Mouse (Mus musculus): ENCODE data around the gene Cyfip1. TPM values are rescaled to one million over a fixed set of nuclear protein-coding genes. Genes with fewer than 3 reads are reported as not detected.

The Cyfip1 gene
- total RNA-seq, 2 experiments from 2014 or later, result 29.6 to 35.5 TPM

DNA sequence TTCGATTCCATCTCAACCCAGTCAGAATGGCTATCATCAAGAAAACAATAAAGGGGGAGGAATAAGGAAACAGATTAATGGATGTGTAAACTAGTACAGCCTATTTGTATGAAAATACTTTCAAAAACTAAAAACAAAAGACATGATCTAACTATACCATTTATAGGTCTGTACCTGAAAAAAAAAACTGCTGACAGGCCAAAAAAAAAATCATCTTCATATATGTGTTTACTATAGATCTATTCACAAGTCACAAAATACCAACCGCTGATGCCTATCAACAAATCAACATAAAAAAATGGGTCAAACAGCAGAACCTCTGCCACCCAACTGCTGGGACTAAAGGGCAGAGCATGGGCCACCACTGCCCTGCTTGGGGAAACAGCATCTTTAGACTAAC, 114.5 kb downstream of the Cyfip1 start:
- no peak for DNase-seq

DNA sequence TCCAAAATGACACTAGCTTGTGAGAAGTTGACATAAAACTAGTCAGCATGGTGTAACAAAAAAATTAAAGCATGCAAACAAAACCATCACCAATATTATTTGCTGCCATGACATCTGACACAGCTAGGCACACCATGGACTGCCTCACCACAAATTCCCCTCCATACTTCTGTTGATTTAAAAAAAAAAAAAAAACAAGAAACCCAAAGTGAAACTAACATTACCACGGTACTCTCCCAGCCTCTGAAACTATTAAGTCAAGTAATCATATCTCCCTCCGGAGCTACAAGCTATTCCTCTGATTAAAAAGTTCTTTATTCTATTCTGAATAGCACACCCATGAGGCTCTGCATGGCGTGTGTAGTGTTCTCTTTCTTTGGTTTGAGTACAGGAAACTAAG, 115.6 kb downstream of the Cyfip1 start:
- DNase-seq, result no peak

DNA sequence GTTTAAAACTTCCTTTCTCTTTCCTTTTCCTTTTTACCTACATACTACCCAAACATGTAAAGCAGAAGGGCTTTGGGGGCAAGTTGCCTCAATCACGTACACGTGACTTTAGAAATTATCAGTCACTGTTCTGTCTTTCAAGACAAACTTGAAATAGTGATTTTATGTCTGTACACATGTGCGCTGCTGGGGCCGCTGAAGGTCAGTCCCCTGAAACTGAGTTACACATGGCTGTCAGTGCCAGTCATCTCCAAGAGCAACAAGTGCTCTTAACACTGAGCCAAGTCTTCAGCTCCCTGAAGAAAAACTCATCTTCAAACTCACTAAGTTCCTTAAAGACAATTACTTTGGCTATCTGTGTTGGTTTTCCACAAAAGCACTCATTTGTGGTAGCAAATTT, 116.4 kb downstream of the Cyfip1 start:
- no peak for DNase-seq

DNA sequence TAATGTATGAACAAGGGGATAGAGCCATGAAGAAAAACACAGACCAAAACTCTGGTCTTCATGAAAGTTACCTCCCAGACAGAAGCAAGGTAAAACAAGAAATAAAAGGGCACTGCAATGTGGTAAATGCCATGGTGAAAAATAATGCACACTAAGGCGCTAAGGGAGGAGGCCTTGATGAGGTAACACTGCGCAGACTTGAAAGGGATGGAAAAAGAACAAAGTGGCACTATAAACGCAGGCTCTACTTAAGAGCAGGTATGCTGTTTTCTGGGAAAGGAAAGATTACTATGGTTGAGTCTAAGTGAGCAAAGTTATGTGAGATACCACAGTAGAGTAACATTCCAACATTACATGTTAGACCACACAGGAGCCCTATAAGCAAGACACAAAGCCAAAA, 118.3 kb downstream of the Cyfip1 start:
- DNase-seq, result no peak

DNA sequence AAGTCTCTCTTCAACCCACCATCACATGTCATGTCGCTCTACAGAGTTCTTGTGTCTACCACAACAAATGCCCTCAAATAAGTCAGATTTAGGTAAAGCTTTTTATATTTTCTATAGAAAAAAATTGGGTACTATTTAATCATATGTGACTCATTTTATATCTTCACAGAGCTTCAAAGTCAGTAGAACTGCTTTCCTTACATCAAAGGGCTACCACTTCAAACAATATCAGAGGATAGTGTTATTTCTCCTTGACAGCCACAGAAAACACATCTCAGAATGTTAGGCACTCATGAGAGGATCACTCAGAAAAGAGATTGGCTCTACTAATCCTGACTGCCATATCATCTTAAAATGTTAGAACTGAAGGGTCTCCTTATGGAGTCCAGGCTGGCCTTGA, 119.0 kb downstream of the Cyfip1 start:
- no peak for DNase-seq

DNA sequence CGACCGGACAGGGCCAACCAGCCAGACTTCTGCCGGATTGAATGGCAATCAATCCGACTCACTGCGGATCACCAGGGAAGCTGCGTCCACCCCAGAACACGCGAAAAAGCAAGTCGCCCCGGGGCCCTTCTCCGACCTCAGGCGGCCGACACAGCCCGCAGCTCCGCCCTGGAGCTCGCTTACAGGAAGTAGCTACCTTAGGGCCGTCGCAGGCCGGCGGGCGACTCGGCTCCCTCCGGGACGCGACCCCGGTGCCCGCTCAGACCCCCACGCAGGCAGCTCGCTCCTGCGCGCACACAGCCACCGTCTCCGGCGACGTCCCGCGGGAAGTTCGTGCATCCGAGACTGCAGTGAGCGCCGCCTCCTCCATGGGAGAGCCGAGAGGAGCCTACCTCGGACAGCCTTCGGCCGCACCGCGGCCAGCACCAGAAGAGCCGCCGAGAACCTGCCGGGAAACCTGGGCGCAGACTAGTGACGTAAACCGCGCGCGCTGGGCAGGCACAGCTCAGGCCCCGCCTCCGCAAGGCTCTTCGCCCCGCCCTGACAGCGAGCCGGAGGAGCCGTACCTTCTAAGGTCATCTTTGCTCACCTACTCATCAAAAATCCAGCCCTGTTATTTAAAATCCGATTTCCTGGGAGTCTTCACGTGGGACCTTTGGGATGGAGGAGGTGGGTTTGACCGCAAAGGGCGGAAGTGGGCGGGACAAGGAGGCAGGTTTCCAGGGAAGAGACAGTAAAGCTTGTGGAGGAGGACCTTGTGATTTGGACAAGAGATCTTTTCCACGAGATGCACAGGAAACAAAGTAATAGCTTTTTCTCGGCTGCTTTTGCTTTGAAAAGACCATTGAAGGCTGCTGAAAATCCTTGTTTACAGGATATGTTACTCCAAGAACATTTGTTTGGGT, 120.7 kb downstream of the Cyfip1 start, which contains the start of gene Nipa2:
Nipa2 (minus strand) TSS at position 473 of the 905 bp plus-strand sequence.
- DNase-seq, result peak; percentile 93 to 95

DNA sequence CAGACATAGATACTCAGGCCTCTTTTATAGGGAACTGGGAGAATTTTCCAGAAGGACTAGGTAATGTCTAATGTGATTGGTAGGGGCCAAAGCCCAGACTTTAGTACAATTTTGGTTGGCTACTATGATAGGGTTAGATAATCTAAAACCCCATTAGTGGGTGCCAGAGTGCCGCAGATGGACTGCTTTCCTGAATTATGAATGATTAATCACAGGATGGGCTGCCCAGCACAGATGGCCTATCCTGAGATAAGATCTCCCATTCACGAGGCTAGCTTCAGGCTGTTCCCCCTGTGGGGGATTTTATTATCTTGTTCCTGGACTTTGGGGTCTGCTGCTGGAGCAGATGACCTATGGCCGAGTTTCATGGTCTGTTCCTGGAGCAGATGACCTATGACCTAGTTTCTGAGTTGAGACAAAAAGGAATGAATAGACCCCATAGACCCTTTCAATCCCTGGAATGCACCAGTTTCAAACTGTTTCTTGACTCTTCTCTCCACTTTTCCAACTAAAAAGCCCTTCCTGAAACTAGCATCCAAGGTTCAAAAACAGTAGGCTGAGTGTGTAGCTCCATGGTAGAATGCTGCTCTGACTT, 125.4 kb downstream of the Cyfip1 start:
- no peak for DNase-seq

DNA sequence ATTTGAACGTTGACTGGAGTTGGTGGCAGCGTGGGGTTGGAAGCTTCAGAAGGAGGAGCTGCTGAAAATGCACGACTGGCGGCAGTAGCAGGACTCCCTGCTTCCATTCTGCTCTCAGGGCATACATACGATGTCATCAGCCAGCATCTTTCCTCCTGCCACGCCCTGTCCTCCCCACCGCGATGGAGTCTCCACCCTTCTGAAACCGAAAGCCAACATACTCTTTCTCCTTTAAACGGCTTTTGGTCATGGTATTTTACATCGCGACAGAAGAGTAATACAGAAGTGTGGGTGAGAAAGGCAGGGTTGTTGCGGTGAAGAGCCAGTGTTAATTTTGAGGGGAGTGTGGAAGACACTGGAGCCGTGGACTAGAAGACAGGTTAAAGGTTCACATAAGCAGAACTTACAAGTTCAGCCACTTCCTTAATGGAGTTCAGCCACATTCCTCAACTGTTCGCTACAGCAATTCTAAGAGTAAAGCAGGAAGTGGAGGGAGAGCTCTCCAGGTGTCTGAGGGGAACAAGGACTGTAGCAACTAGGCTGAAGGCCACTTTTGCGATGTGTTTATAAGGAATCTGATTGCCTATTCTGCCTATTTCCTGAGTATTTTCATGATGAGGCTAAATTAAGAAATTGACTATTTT, 126.8 kb downstream of the Cyfip1 start:
- DNase-seq, result peak; percentile 31 to 32

DNA sequence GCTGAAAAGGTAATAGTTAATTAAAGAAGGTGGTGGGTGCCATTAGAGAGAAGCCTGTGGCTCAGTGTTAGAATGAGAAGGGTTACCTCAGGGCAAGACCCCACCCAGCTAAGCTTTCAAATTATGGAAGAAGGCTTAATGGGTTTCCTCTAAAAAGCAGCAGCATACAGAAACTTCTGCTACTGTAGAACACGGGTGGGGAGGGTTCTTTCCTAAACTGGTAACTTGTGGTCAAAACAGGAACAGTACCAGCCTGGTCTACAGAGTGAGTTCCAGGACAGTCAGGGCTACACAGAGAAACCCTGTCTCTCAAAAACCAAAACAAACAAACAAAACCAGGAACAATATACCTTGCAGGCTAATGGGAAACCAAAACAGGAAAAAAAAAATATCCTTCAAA, 127.9 kb downstream of the Cyfip1 start:
- peak in 1 of 2 experiments; percentile 35 for DNase-seq

DNA sequence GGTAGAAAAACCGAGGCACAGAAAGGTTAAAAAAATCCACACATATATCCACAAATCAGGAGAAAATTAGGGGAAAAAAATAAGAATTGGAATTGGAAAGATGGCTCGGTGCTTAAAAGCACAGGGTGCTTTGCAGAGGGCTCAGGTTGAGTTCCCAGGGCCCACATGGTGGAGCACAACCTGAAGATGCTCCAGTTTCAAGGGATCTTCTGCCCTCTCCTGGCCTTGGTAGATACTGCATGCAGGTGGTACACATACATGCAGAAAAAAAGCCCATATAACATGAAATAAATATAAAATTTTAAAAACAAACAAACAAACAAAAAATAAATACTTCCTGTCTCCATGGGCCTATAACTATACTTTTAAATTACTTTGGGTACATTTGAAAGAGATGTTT, 132.9 kb downstream of the Cyfip1 start:
- no peak for DNase-seq

DNA sequence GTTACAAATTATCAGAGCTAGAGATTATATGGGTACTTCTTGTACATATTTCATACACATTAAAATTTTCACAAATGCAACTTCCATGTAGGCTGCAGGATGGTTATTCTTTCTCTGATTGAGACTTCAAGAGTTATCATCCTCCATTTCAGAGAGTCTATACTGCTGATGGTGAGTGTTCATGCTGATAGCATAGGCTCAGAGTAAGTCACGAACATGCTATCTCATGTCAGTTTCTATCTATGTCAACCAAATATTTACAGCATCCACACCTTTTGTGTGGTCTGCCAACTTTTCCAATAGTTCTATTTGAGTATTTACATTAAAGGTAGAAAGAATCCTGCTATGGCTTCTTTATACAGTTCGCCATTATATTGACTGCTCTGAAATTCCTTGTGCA, 140.0 kb downstream of the Cyfip1 start:
- DNase-seq, result no peak

Other genes starting within 250 kb of the Cyfip1 start
- 1 to 10 TPM in 1 of 2 experiments, under 1 TPM in 1; 0.20 to 2.1 TPM for gene Siglech, start 73.6 kb upstream of the Cyfip1 start, total RNA-seq (2021)
- 1 to 10 TPM; 8.0 to 9.3 TPM for gene Tubgcp5, start 47.6 kb upstream of the Cyfip1 start, total RNA-seq (2021)
- gene Nipa2, start 120.7 kb downstream of the Cyfip1 start, total RNA-seq (2021), result 10 to 100 TPM; 38.8 to 40.0 TPM
- 1 to 10 TPM; 7.7 to 7.9 TPM for gene Nipa1, start 178.2 kb downstream of the Cyfip1 start, total RNA-seq (2021)
- gene Herc2, start 208.5 kb downstream of the Cyfip1 start, total RNA-seq (2021), result 10 to 100 TPM; 37.6 to 38.2 TPM